Mouse (Mus musculus): ENCODE measurements around the gene Rasgrp1.

GRCm38 (mm10) chr2:117241953-117242352 is 100.8 kb downstream of the Rasgrp1 start:
- TF ChIP-seq POLR2A (IDR thresholded peaks at IDR 0.05; ENCODE audit: low read depth, low read length): no peak
- TF ChIP-seq CTCF (IDR thresholded peaks at IDR 0.05; ENCODE audit: borderline replicate concordance, insufficient read depth, low read length): no peak

Data from embryonic fibroblast, embryonic 13.5 days (primary cell).